Mouse (Mus musculus): Measurements from ENCODE around the gene Scap. TPM values are rescaled to one million over a fixed set of nuclear protein-coding genes. Genes with fewer than 3 reads are reported as not detected.

Scap gene
- total RNA-seq, 2 experiments from 2014 or later = 24.1 to 26.1 TPM

GRCm38 (mm10) chr9:110433045-110433444 is 100.0 kb downstream of the Scap start:
- intact Hi-C loops (cut with DNase I; ENCODE audit: low total_unique reads) = loop anchor here (10.0 kb wide), 1 partner anchor 272 kb away; no protein-coding TSS in a partner anchor
- DNase-seq = no peak

Other genes starting within 250 kb of the Scap start
- 10 to 100 TPM; 19.8 to 23.8 TPM for gene Smarcc1, start 215.6 kb upstream of the Scap start, total RNA-seq (2021)
- gene Dhx30, start 215.5 kb upstream of the Scap start, total RNA-seq (2021) = 10 to 100 TPM; 31.6 to 39.8 TPM
- gene Cspg5, start 89.5 kb upstream of the Scap start, total RNA-seq (2021) = under 1 TPM; 0.43 to 0.58 TPM
- 1 to 10 TPM; 2.5 to 3.9 TPM for gene Elp6, start 28.1 kb upstream of the Scap start, total RNA-seq (2021)
- 10 to 100 TPM; 10.2 to 10.3 TPM for gene Ptpn23, start 74.9 kb downstream of the Scap start, total RNA-seq (2021)
- gene Ngp, start 86.5 kb downstream of the Scap start, total RNA-seq (2021) = under 1 TPM in 1 of 2 experiments, not detected in 1; 0.18 TPM
- 1 to 10 TPM; 6.6 to 8.4 TPM for gene Klhl18, start 143.4 kb downstream of the Scap start, total RNA-seq (2021)
- under 1 TPM; 0.16 to 0.20 TPM for gene Kif9, start 143.7 kb downstream of the Scap start, total RNA-seq (2021)
- gene Setd2, start 199.3 kb downstream of the Scap start, total RNA-seq (2021) = 10 to 100 TPM; 31.1 to 33.9 TPM